Comparison of ENCODE assay signal across 10 mouse cellular contexts in genomic region chr13:34346238-34346637, GRCm38 (mm10). TPM values are rescaled to one million over a fixed set of nuclear protein-coding genes. Genes with fewer than 3 reads are reported as not detected.
DNase-seq lines count a peak whose midpoint lies in the region; ATAC-seq lines count a peak whose summit lies in the region.
"Had no signal": no experiment of that assay in that cellular context is flagged by ENCODE, and none has a peak within 500 bp of the region (broad histone marks: within the 10 kb centered on the region; RNA-seq: fewer than 3 reads in every experiment).

No protein-coding gene starts in this region.

- H3K4me2 ChIP-seq in forebrain, embryonic 14.5 days (ENCODE audit: low read length): peak overlapping the region; percentile 90
- no peak overlapping the region; the same call in 1 of the 2 replicates for H3K4me2 ChIP-seq in forebrain, embryonic 13.5 days
- H3K4me2 ChIP-seq in kidney, embryonic 15.5 days: peak overlapping the region; percentile 99; the same call in 1 of the 2 replicates
- peak overlapping the region; percentile 96 for H3K4me2 ChIP-seq in midbrain, embryonic 16.5 days (ENCODE audit: low read length)

- no peaks in the 10 kb centered on the region for H3K27me3 ChIP-seq in forebrain, embryonic 14.5 days (replicated peaks; ENCODE audit: control insufficient read depth, insufficient read depth, low read length)
- no peaks in the 10 kb centered on the region for H3K27me3 ChIP-seq in forebrain, embryonic 13.5 days
- peaks cover 41% of the 10 kb centered on the region for H3K27me3 ChIP-seq in kidney, embryonic 15.5 days
- H3K27me3 ChIP-seq in limb, embryonic 10.5 days (ENCODE audit: low read depth, poor library complexity, severe bottlenecking): peaks cover 64% of the 10 kb centered on the region
- H3K27me3 ChIP-seq in midbrain, embryonic 16.5 days (ENCODE audit: control insufficient read depth, insufficient read depth, low read depth, low read length): no peaks in the 10 kb centered on the region
- H3K27me3 ChIP-seq: stomach, embryonic 15.5 days had no signal

- no peak overlapping the region for H3K27ac ChIP-seq in forebrain, embryonic 14.5 days (ENCODE audit: low read depth, low read length)
- no peak overlapping the region for H3K27ac ChIP-seq in forebrain, embryonic 13.5 days
- no peak overlapping the region for H3K27ac ChIP-seq in kidney, embryonic 15.5 days
- H3K27ac ChIP-seq in limb, embryonic 10.5 days: no peak overlapping the region
- H3K27ac ChIP-seq in midbrain, embryonic 16.5 days (ENCODE audit: low read length): peak overlapping the region; percentile 91; the same call in 1 of the 2 replicates

- no peak overlapping the region for H3K9ac ChIP-seq in forebrain, embryonic 14.5 days (ENCODE audit: low read length)
- no peak overlapping the region for H3K9ac ChIP-seq in forebrain, embryonic 13.5 days
- H3K9ac ChIP-seq in kidney, embryonic 15.5 days: no peak overlapping the region
- H3K9ac ChIP-seq in midbrain, embryonic 16.5 days (ENCODE audit: low read depth, low read length): no peak overlapping the region
- H3K9ac ChIP-seq: stomach, embryonic 15.5 days had no signal

- no peaks in the 10 kb centered on the region for H3K9me3 ChIP-seq in forebrain, embryonic 14.5 days (replicated peaks; ENCODE audit: control insufficient read depth, low read length)
- no peaks in the 10 kb centered on the region for H3K9me3 ChIP-seq in forebrain, embryonic 13.5 days (replicated peaks)
- H3K9me3 ChIP-seq in kidney, embryonic 15.5 days (replicated peaks): no peaks in the 10 kb centered on the region
- no peaks in the 10 kb centered on the region for H3K9me3 ChIP-seq in limb, embryonic 10.5 days (replicated peaks)
- no peaks in the 10 kb centered on the region for H3K9me3 ChIP-seq in midbrain, embryonic 16.5 days (replicated peaks; ENCODE audit: control insufficient read depth, low read length, poor library complexity, severe bottlenecking)
- H3K9me3 ChIP-seq: stomach, embryonic 15.5 days had no signal

- H3K4me1 ChIP-seq in forebrain, embryonic 14.5 days (ENCODE audit: control insufficient read depth, insufficient read depth, low read length): peaks cover 29% of the 10 kb centered on the region
- H3K4me1 ChIP-seq in forebrain, embryonic 13.5 days: peaks cover 40% of the 10 kb centered on the region
- peaks cover 25% of the 10 kb centered on the region for H3K4me1 ChIP-seq in kidney, embryonic 15.5 days
- peaks cover 24% of the 10 kb centered on the region for H3K4me1 ChIP-seq in limb, embryonic 10.5 days
- H3K4me1 ChIP-seq in midbrain, embryonic 16.5 days (ENCODE audit: control insufficient read depth, insufficient read depth, low read length): peaks cover 39% of the 10 kb centered on the region

- DNase-seq in forebrain, embryonic 14.5 days (ENCODE audit: low spot score): no peak
- DNase-seq in kidney, adult 9 months: no peak
- no peak for DNase-seq in limb, embryonic 10.5 days (ENCODE audit: low spot score)
- no peak for DNase-seq in cerebellum, adult 9-10 months
- no peak for DNase-seq in layer of hippocampus, adult 18-20 months (ENCODE audit: low spot score in 2 of 2)

- no peaks in the 10 kb centered on the region for H3K36me3 ChIP-seq in forebrain, embryonic 14.5 days (ENCODE audit: control insufficient read depth, insufficient read depth, low read length)
- no peaks in the 10 kb centered on the region for H3K36me3 ChIP-seq in forebrain, embryonic 13.5 days (ENCODE audit: poor library complexity, severe bottlenecking)
- H3K36me3 ChIP-seq in kidney, embryonic 15.5 days: no peaks in the 10 kb centered on the region
- no peaks in the 10 kb centered on the region for H3K36me3 ChIP-seq in limb, embryonic 10.5 days
- H3K36me3 ChIP-seq in midbrain, embryonic 16.5 days (ENCODE audit: control insufficient read depth, insufficient read depth, low read length): no peaks in the 10 kb centered on the region
- H3K36me3 ChIP-seq: stomach, embryonic 15.5 days had no signal

- WGBS in forebrain, embryonic 14.5 days: 58% methylated on average over 7 of the region's 7 CpGs
- WGBS in forebrain, embryonic 13.5 days: 60% methylated on average over 7 of the region's 7 CpGs
- 49% methylated on average over 7 of the region's 7 CpGs for WGBS in kidney, embryonic 15.5 days
- WGBS in limb, embryonic 10.5 days: 60% methylated on average over 7 of the region's 7 CpGs
- 34% methylated on average over 7 of the region's 7 CpGs for WGBS in midbrain, embryonic 16.5 days

- no peak overlapping the region for H3K4me3 ChIP-seq in forebrain, embryonic 14.5 days (ENCODE audit: low read depth, low read length)
- no peak overlapping the region for H3K4me3 ChIP-seq in forebrain, embryonic 13.5 days
- H3K4me3 ChIP-seq in kidney, embryonic 15.5 days (replicated peaks): no peak overlapping the region
- H3K4me3 ChIP-seq in limb, embryonic 10.5 days: peak overlapping the region; percentile 83; the same call in 1 of the 2 replicates
- peak overlapping the region; percentile 96; the same call in 1 of the 2 replicates for H3K4me3 ChIP-seq in midbrain, embryonic 16.5 days (ENCODE audit: low read depth, low read length)

- no peak for ATAC-seq in forebrain, embryonic 14.5 days
- no peak for ATAC-seq in forebrain, embryonic 13.5 days
- no peak for ATAC-seq in kidney, embryonic 15.5 days (replicated peaks; ENCODE audit: low FRiP score)
- ATAC-seq in midbrain, embryonic 16.5 days: no peak
- ATAC-seq: inflammation-experienced regulatory T-cells, adult 6 months had no signal

RNA-seq across cellular contexts. Expression of gene Slc22a23, which starts 1.3 kb away (rescaled TPM):
- 14.0 and 14.2 TPM in 2 replicates for polyA plus RNA-seq in forebrain, embryonic 14.5 days (2014; fragmentation: Nextera tagmentation; extraction: Ambion mirVana)
- 10.2 and 11.7 TPM in 2 replicates for polyA plus RNA-seq in forebrain, embryonic 13.5 days (2015; fragmentation: Nextera tagmentation; extraction: Ambion mirVana)
- 2.4 and 2.6 TPM in 2 replicates for polyA plus RNA-seq in kidney, embryonic 15.5 days (2015; fragmentation: Nextera tagmentation; extraction: Ambion mirVana)
- polyA plus RNA-seq in limb, embryonic 10.5 days (2016; fragmentation: Nextera tagmentation; extraction: Ambion mirVana): 1.7 and 1.8 TPM in 2 replicates
- 15.2 and 16.2 TPM in 2 replicates for polyA plus RNA-seq in midbrain, embryonic 16.5 days (2015; fragmentation: Nextera tagmentation; extraction: Ambion mirVana)
- total RNA-seq in layer of hippocampus, adult 18-20 months (2021): 10 to 100 TPM; 31.9 to 33.0 TPM

Comparison
In these comparisons a context has a peak if more than half of its experiments do, and no peak if none do; other contexts are left out.
1. H3K4me3 ChIP-seq: peak in limb, embryonic 10.5 days (single experiment) and midbrain, embryonic 16.5 days (single experiment); none in forebrain, embryonic 14.5 days (single experiment), forebrain, embryonic 13.5 days (single experiment) and kidney, embryonic 15.5 days (single experiment).